Mouse (Mus musculus) gastrocnemius, postnatal 10 days (tissue): Measurements from ENCODE around the gene Cox4i2. TPM values are rescaled to one million over a fixed set of nuclear protein-coding genes. Genes with fewer than 3 reads are reported as not detected.

Source experiments
- DNase-seq: peaks from one replicate; pipeline ENCODE4 v3.0.0; 2021; ENCODE audit warnings: mixed read lengths
- total RNA-seq, 2 experiments: library from RNA; stranded (reverse); gene quantifications; 2 replicates each; pipeline ENCODE4 v1.2.3; 2021

The Cox4i2 gene
- total RNA-seq, 2 experiments from 2014 or later: 5.6 to 6.9 TPM

- no peak for DNase-seq
Measured at GRCm38 (mm10) chr2:152769677-152770076, 15.7 kb downstream of the Cox4i2 start.

GRCm38 (mm10) chr2:152771571-152771970 is 17.6 kb downstream of the Cox4i2 start:
- DNase-seq: no peak

- no peak for DNase-seq
Measured at GRCm38 (mm10) chr2:152772231-152772630, 18.3 kb downstream of the Cox4i2 start.

GRCm38 (mm10) chr2:152775357-152775756 is 21.4 kb downstream of the Cox4i2 start:
- DNase-seq: no peak

DNA sequence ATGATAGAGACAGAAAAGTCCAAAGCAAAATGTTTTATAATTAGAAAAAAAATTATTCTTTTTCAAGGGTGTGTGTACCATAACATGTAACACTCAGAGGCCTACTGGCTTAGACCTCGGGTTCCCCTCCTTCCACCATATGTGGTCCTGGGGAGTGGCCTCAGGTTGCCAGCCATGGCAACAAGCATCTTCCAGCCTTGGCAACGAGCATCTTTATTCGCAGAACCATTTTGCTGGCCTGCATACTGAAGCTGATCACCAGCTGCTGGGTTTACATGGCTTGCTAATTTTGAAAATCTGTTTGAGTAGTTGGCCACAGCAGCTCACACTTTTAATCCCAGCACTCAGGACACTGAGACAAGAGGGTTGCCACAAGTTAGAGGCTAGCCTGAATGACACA is 22.0 kb downstream of the Cox4i2 start:
- DNase-seq: no peak

DNA sequence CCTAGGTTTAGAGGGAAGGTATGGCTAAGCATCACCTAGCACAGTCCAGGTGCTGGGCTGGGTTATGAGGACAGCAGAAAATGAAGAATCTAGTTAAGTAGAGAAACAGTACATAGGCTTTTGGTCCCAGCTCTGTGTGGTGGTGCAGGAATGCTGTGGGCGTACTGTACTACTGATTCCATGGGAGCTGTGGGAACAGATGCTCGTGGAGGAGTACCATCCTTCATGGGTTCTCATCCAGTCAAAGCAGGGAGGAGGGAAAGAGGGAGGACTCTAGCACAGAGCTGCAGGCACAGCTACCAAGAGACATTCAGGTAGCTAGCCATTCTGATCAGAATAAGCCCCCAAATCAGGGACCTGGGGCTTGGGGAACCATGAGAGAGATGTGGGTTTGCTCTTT is 22.5 kb downstream of the Cox4i2 start:
- no peak for DNase-seq

GRCm38 (mm10) chr2:152777081-152777480 is 23.1 kb downstream of the Cox4i2 start:
- no peak for DNase-seq

GRCm38 (mm10) chr2:152780466-152780865 is 26.5 kb downstream of the Cox4i2 start:
- DNase-seq: no peak

DNA sequence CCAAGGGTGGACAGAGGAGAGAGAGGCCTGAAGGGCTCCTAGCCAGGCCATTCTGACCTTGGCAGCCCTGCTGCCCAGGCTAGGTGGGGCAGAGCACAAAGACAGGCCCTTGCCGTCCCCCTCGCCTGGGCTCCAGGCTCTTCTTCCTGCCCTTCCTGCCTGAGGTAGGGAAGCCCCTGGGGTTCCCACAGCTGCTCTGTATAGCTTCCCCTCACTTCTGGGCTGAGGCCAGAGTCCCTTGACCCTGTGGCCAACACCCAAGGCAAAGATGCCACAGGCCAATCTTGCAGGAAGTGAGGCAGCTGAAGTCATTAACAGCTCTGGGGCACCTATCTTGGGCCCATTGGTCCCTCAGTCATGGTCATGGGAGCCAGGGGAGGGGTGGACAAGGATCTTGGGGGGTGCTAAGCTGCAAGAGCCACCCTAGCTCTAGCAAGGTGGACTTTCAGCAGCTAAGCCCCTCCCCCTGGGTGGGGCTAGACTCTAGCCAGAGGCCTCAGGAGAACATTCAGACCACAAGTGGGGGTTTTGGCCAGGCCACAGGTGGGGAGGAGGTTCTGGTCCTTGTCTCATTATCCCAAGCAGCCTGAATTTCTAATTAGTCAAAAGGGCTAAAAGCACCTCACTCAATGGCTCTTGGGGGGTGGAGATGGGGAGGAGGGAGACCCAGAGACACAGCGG is 27.2 kb downstream of the Cox4i2 start:
- no peak for DNase-seq

GRCm38 (mm10) chr2:152782656-152783055 is 28.7 kb downstream of the Cox4i2 start:
- DNase-seq: no peak

DNA sequence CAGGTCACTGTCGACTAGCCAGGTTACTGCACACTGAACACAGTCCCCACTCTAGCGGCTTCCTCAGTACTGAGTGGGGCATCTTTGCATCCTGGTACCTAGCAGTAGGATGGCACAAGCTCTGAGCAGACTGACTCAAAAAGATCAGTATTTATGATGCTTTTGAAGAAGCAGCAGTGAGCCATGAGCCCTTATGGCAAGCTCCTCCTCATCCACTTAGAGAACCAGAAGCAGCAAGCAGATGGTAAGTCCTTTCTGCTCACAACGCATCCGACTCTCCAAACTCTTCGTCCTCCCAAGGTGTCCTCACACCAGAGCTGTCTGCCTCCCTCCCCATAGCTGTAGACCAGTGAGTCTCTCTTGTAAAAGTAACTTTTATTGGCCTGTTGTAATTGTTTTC is 29.3 kb downstream of the Cox4i2 start:
- DNase-seq: no peak

DNA sequence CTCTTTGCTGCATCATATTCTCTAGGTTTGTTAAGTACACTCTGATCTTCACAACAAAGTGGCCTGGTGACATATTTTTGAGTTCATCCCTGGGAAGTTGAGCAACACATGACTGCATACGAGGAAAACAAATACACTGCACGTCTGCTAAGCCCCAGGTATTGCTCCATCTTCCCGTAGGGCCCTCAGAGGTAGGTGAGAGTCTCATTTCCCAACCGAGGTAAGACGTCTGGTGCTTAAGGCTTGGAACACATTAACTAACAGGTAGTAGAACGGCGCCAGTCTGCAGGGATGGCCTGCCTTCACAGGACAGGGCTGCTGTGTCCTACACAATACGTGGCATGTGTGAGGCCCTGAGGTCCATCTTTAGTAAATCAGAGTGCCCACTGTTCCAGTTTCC is 30.7 kb downstream of the Cox4i2 start:
- DNase-seq: no peak

DNA sequence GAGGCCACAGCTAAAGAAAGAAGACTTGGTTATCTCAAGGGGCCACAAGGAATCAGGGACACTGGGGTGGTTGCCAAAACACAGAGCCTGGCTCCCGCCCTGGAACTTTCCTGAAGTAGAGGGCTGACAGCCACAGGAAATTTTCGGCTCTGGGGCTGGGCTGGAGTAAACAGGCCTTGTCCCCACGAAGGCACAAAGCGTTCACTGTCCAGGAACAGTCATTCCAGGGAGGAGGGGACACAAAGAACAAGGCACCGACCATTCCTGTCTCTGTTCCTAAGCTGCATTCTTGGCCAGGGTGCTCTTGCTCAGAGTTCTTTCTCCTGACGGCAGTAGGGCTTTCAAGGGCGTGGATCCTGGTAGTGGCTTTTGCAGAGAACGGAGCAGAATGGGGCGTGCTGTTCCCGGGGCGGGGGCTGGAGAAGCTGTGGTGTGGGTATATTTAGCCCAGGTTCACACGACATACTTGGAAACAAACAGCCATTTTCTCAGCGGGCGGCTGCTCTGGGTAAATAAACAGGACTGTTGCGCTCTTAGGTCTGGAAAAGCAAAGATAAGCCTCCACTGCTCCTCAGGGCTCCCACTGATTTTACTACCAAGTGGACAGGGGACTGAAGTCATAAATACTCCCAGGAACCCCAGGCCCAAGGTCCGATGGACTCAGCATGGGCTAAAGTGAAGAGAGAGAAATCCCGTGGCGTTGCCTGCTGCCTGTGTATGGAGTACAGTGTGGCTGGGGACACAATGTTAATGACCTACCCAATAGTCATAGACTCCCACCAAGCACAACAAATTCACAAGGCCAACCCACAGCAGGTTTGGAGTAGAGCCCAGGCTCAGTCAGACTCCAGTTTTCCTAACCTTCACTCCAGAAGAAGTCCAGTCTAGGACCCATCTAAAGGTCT is 31.7 kb downstream of the Cox4i2 start:
- DNase-seq: peak; percentile 57

GRCm38 (mm10) chr2:152787136-152787535 is 33.2 kb downstream of the Cox4i2 start:
- no peak for DNase-seq

GRCm38 (mm10) chr2:152787543-152787942 is 33.6 kb downstream of the Cox4i2 start:
- no peak for DNase-seq

- DNase-seq: no peak
Measured at GRCm38 (mm10) chr2:152788892-152789421, 35.0 kb downstream of the Cox4i2 start.

- no peak for DNase-seq
Measured at GRCm38 (mm10) chr2:152789591-152789999, 35.6 kb downstream of the Cox4i2 start.

- DNase-seq: no peak
Measured at GRCm38 (mm10) chr2:152792461-152792860, 38.5 kb downstream of the Cox4i2 start.

DNA sequence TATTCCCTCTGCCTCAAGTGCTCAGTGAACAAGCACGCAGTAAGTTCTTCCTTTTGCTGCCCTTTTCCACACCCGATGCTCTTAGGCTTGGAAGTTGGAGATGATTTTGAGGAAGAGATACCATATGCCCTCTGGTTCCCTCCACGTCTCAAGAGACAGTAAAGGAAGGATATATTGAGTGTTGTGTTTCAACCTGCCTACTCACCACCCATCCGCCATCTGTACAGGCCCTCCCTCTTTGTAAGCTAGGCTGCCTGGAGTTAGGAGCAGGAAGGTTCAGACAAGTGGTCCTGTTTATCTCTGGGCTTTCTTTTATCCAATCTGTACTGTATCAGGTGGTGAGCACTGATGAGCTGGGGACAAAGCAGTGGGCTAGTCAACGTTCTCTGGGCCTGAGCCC is 39.4 kb downstream of the Cox4i2 start:
- no peak for DNase-seq

DNA sequence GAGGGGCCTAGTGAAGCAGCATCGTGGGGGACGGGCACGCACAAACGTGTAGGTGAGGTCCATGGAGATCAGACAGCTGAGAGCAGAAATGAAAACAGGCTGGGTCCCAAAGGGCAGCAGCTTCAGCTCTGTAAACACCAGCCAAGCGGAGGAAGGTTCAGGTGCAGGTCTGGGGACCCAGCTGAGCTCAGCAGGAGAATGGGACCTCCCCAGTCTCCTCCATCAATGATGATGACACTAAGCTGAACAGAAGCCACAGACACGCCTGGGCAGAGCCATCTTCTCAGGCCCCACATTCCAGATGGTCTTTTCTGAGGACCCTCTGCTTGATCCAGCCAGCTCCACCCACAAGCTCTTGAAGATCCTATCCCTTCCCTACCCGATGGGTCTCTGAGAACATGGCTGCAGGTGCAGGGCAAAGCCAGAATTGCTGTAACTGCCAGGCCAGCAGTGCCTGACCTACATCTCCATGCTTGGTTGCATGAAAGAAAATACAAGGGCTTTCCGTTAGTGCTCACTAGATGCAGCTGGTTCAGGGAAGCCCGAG is 40.4 kb downstream of the Cox4i2 start:
- DNase-seq: no peak

DNA sequence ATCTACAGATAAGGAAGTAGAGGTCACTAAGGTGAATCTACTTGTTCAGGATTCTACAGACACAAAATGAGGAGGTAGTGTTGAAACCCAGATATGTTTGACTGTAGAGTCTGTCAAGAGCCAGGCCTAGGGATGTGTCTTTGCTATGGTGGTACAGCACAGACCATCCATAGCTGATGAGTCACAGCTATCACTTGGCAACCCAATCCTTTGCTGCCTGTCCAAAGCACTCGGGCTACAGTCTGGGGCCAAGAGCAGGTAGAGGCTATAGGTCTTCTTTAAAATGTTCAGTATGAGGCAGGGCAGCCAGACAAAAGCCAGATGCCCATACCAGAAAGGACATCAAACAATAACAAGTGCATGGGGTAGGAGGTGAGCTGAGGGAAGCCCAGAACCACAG is 43.6 kb downstream of the Cox4i2 start:
- DNase-seq: no peak

GRCm38 (mm10) chr2:152799954-152800761 is 46.2 kb downstream of the Cox4i2 start:
- no peak for DNase-seq
